Mouse (Mus musculus): ENCODE results near the gene Pdia5.

Pdia5 gene

GRCm38 (mm10) chr16:35484105-35484504 lies 6.6 kb downstream of the Pdia5 start:
- no peak for DNase-seq

GRCm38 (mm10) chr16:35479301-35479700 lies 11.4 kb downstream of the Pdia5 start:
- no peak for DNase-seq

- DNase-seq: no peak
These were observed 13.4 kb downstream of the Pdia5 start for GRCm38 (mm10) chr16:35477273-35477672.

GRCm38 (mm10) chr16:35472569-35473275 lies 18.0 kb downstream of the Pdia5 start:
- DNase-seq: peak; percentile 32

GRCm38 (mm10) chr16:35471841-35472568 lies 18.7 kb downstream of the Pdia5 start:
- DNase-seq: no peak

GRCm38 (mm10) chr16:35470983-35471382 lies 19.7 kb downstream of the Pdia5 start:
- DNase-seq: peak; percentile 57

GRCm38 (mm10) chr16:35470096-35470495 lies 20.6 kb downstream of the Pdia5 start:
- DNase-seq: peak; percentile 20

- DNase-seq: peak; percentile 34
These were observed 21.7 kb downstream of the Pdia5 start for GRCm38 (mm10) chr16:35469016-35469415.

- DNase-seq: no peak
These were observed 23.6 kb downstream of the Pdia5 start for GRCm38 (mm10) chr16:35467044-35467443.

GRCm38 (mm10) chr16:35465808-35466351 lies 24.8 kb downstream of the Pdia5 start:
- peak; percentile 60 for DNase-seq

- DNase-seq: no peak
These were observed 25.9 kb downstream of the Pdia5 start for GRCm38 (mm10) chr16:35464686-35465308.

- DNase-seq: no peak
These were observed 27.0 kb downstream of the Pdia5 start for GRCm38 (mm10) chr16:35463708-35464107.

- no peak for DNase-seq
These were observed 27.7 kb downstream of the Pdia5 start for GRCm38 (mm10) chr16:35462955-35463354.

GRCm38 (mm10) chr16:35459584-35459983 lies 31.1 kb downstream of the Pdia5 start:
- no peak for DNase-seq

GRCm38 (mm10) chr16:35458297-35458696 lies 32.4 kb downstream of the Pdia5 start:
- no peak for DNase-seq

- DNase-seq: no peak
These were observed 33.2 kb downstream of the Pdia5 start for GRCm38 (mm10) chr16:35457488-35457887.

GRCm38 (mm10) chr16:35457011-35457419 lies 33.7 kb downstream of the Pdia5 start:
- peak; percentile 16 for DNase-seq

- no peak for DNase-seq
These were observed 34.4 kb downstream of the Pdia5 start for GRCm38 (mm10) chr16:35456305-35456704.

GRCm38 (mm10) chr16:35455822-35456221 lies 34.9 kb downstream of the Pdia5 start:
- DNase-seq: peak; percentile 60

- DNase-seq: no peak
These were observed 40.5 kb downstream of the Pdia5 start for GRCm38 (mm10) chr16:35450018-35450630.

- no peak for DNase-seq
These were observed 48.7 kb downstream of the Pdia5 start for GRCm38 (mm10) chr16:35442026-35442415.

GRCm38 (mm10) chr16:35441346-35442025 lies 49.2 kb downstream of the Pdia5 start:
- no peak for DNase-seq

- no peak for DNase-seq
These were observed 51.6 kb downstream of the Pdia5 start for GRCm38 (mm10) chr16:35439046-35439445.

All from kidney, adult 9 months (tissue).